ENCODE assay signal across 23 mouse cellular contexts in the genomic region with DNA sequence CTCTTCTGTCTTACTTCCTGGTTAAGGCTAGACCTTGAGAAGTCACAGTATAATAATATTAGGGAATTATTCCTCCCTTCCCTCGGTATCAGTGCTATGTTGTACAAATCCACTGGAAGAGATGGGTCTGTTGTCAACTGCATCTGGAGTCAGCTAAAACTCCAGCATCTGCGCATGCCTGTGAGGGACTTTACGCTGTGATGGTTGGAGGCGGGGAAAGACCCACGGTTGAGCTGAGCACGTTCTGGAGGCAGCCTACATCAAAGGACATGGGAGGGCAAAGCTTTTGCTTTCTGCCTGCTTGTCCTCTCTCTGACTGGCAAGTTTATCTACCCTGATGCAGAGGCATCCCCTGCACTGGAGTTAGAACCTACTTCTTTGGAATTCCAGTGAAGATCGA. TPM values are rescaled to one million over a fixed set of nuclear protein-coding genes. Genes with fewer than 3 reads are reported as not detected.
"Had no signal": no experiment of that assay in that cellular context is flagged by ENCODE, and none has a peak within 500 bp of the region (broad histone marks: within the 10 kb centered on the region; RNA-seq: fewer than 3 reads in every experiment).

No protein-coding gene starts in this region.

- H3K27ac ChIP-seq: midbrain, embryonic 10.5 days; midbrain, embryonic 12.5 days; neural tube, embryonic 13.5 days; neural tube, embryonic 15.5 days; stomach, embryonic 15.5 days; stomach, postnatal 0 days had no signal

- H3K27me3 ChIP-seq: midbrain, embryonic 12.5 days; neural tube, embryonic 13.5 days; neural tube, embryonic 15.5 days; stomach, embryonic 15.5 days had no signal

- H3K4me3 ChIP-seq: midbrain, embryonic 10.5 days; midbrain, embryonic 12.5 days; myocyte; neural tube, embryonic 13.5 days; neural tube, embryonic 15.5 days; stomach, embryonic 15.5 days had no signal

- H3K36me3 ChIP-seq: midbrain, embryonic 10.5 days; midbrain, embryonic 12.5 days; neural tube, embryonic 13.5 days; neural tube, embryonic 15.5 days; stomach, embryonic 15.5 days had no signal

- ATAC-seq: midbrain, embryonic 16.5 days had no signal

- H3K4me1 ChIP-seq: midbrain, embryonic 12.5 days; neural tube, embryonic 13.5 days; neural tube, embryonic 15.5 days; stomach, embryonic 15.5 days had no signal

- DNase-seq: lung, adult 18-20 months; lung, embryonic 14.5 days; lung, postnatal 10 days; lung, postnatal 4 days; midbrain, embryonic 14.5 days; retina, postnatal 1 day; right cerebral cortex, postnatal 14 days; thymus, adult 2 months; thymus, postnatal 25 days had no signal

RNA-seq across cellular contexts. Expression of gene Acot4, which starts 12.3 kb away (rescaled TPM):
- polyA plus RNA-seq: myocyte had no signal

RNA-seq across cellular contexts. Expression of gene Gm49366, which starts 12.8 kb away (rescaled TPM):
- total RNA-seq: megakaryocyte, adult 5-6 weeks; megakaryocyte-erythroid progenitor cell, adult 5-6 weeks had no signal
- polyA plus RNA-seq: liver, embryonic 16.5 days; lung, embryonic 14.5 days; lung, embryonic 16.5 days; midbrain, embryonic 10.5 days; midbrain, embryonic 12.5 days; midbrain, embryonic 14.5 days; midbrain, embryonic 16.5 days; myocyte; neural tube, embryonic 11.5 days; neural tube, embryonic 13.5 days; neural tube, embryonic 15.5 days; spleen, adult 2 months; stomach, embryonic 15.5 days; stomach, postnatal 0 days; thymus, adult 2 months had no signal

RNA-seq across cellular contexts. Expression of gene Acot3, which starts 26.1 kb away (rescaled TPM):
- total RNA-seq: megakaryocyte, adult 5-6 weeks; megakaryocyte-erythroid progenitor cell, adult 5-6 weeks had no signal
- polyA plus RNA-seq: myocyte; spleen, adult 2 months; thymus, adult 2 months had no signal
